Mouse (Mus musculus) heart, embryonic 14.5 days (tissue): ENCODE results near the gene Atf6. TPM values are rescaled to one million over a fixed set of nuclear protein-coding genes. Genes with fewer than 3 reads are reported as not detected.

Experiments
- ATAC-seq: fragments of 200-750 bp; cut with Nextera tagmentation; 2 replicates; pipeline ENCODE4 v1.8.0; 2017; ENCODE audit warnings: low read depth, moderate TSS enrichment; ENCODE audit not compliant: insufficient number of reproducible peaks, insufficient read depth, low FRiP score
- H3K27ac ChIP-seq, 2 experiments: fragments of 200-500 bp in 1 of 2; fragments of 300-500 bp in 1 of 2; sonication (generic) in 1 of 2; replicated peaks in 1 of 2; 2 replicates each; pipeline ENCODE4 v1.5.1; 2012 to 2014; ENCODE audit warnings: low read depth in 2 of 2, low read length in 2 of 2, control low read depth in 1 of 2, mild to moderate bottlenecking in 1 of 2, mixed read lengths in 1 of 2; ENCODE audit not compliant: control insufficient read depth in 1 of 2, insufficient read depth in 1 of 2
- H3K27me3 ChIP-seq: fragments of 300-500 bp; sonication (generic); 2 replicates; pipeline ENCODE4 v1.6.1; 2014; ENCODE audit warnings: mild to moderate bottlenecking, low read length, control low read depth; ENCODE audit not compliant: control insufficient read depth, insufficient read depth
- H3K36me3 ChIP-seq: fragments of 300-500 bp; sonication (generic); 2 replicates; pipeline ENCODE4 v1.6.1; 2014; ENCODE audit warnings: mild to moderate bottlenecking, control low read depth, low read length, mixed read lengths; ENCODE audit not compliant: control insufficient read depth, insufficient read depth
- H3K4me1 ChIP-seq, 2 experiments: fragments of 200-500 bp in 1 of 2; fragments of 300-500 bp in 1 of 2; sonication (generic) in 1 of 2; 2 replicates each; pipeline ENCODE4 v1.6.1; 2012 to 2014; ENCODE audit warnings: low read length in 2 of 2, control low read depth in 1 of 2, mixed read lengths in 1 of 2; ENCODE audit not compliant: control insufficient read depth in 2 of 2, insufficient read depth in 2 of 2
- H3K4me2 ChIP-seq: fragments of 300-500 bp; sonication (generic); 2 replicates; pipeline ENCODE4 v1.6.1; 2014; ENCODE audit warnings: mild to moderate bottlenecking, low read length
- H3K4me3 ChIP-seq, 2 experiments: fragments of 200-500 bp in 1 of 2; fragments of 300-500 bp in 1 of 2; sonication (generic) in 1 of 2; 2 replicates each; pipeline ENCODE4 v1.5.1; 2012 to 2014; ENCODE audit warnings: low read length in 2 of 2, mild to moderate bottlenecking in 2 of 2, control low read depth in 1 of 2, low read depth in 1 of 2, moderate library complexity in 1 of 2; ENCODE audit not compliant: control insufficient read depth in 1 of 2, insufficient read depth in 1 of 2
- H3K9ac ChIP-seq: fragments of 300-500 bp; sonication (generic); 2 replicates; pipeline ENCODE4 v1.6.1; 2014; ENCODE audit warnings: mild to moderate bottlenecking, low read length
- H3K9me3 ChIP-seq: fragments of 300-500 bp; sonication (generic); 2 replicates; pipeline ENCODE4 v1.6.1; 2016; ENCODE audit warnings: low read length, control low read depth; ENCODE audit not compliant: control insufficient read depth
- WGBS: fragments of 180-500 bp; shearing (Covaris S2); extraction: QIAGEN DNeasy Blood & Tissue Kit; methylation state at CpG from one replicate; pipeline ENCODE4 v1.1.7; 2014; 5-methylcytosine and 5-hydroxymethylcytosine counted together
- polyA plus RNA-seq: library from polyadenylated mRNA; unstranded; fragments of >200 nt; fragmentation: Nextera tagmentation; extraction: Ambion mirVana; gene quantifications from 2 replicates; pipeline ENCODE4 v1.2.1, GENCODE M21; 2014

Atf6 gene
- polyA plus RNA-seq, 1 experiment from 2014 or later, result 14.4 TPM

DNA sequence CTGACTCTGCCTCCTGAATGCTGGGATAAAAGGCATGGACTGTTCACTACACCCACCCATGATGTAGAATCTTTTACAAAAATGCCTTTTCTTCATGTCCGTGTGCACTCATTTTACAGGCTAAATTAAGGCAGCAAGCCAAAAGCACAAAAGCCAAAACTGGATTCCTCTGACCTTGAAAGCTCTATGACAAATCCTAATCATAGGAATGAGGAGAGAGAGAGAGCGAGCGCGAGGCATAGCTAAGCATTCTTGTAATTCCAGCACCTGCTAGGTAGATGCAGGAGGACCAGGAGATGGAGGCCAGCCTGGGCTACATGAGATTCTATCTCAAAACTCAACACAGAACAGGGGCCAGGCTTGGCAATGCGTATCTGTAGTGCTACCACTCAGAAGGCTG lies 9.3 kb upstream of the Atf6 start:
- no peaks in the 10 kb centered on the region; a peak in 1 of 4 replicates for H3K4me1 ChIP-seq
- WGBS, result 40% methylated on average over 5 of the region's 5 CpGs
- H3K36me3 ChIP-seq, result peaks cover 74% of the 10 kb centered on the region
- H3K27me3 ChIP-seq, result no peaks in the 10 kb centered on the region
- H3K27ac ChIP-seq, result 0 out of 4 replicates have a peak overlapping the region, but pooled peaks of 1 of the 2 experiments have one; percentile 14
- H3K9me3 ChIP-seq, result no peaks in the 10 kb centered on the region
- ATAC-seq, result no peak
- H3K9ac ChIP-seq, result no peak overlapping the region
- no peak overlapping the region for H3K4me2 ChIP-seq
- no peak overlapping the region for H3K4me3 ChIP-seq

DNA sequence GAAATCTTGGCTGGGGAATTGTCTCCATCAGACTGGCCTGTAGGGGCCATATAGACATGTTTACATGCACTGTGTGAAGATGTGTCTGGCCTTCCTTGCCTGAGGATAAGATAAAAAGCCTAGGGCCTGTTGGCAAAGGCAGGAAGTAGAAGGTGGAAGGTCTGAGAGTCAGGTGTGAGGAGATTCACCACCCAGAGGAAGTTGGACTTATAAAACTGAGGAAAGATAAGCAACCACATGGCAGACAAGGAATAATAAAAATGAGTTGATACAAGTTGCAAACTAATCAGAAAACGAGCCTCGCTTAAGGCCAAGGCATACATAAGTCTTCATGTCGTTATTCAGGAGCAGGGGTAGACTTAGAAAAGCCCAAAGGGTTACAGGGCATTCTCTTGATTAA lies 8.1 kb upstream of the Atf6 start:
- H3K9ac ChIP-seq, result no peak overlapping the region
- no peak overlapping the region for H3K4me2 ChIP-seq
- WGBS, result 84% methylated on average over 3 of the region's 3 CpGs
- H3K36me3 ChIP-seq, result peaks cover 72% of the 10 kb centered on the region
- ATAC-seq, result no peak
- H3K4me3 ChIP-seq, result no peak overlapping the region
- H3K27ac ChIP-seq, result no peak overlapping the region
- no peaks in the 10 kb centered on the region; a peak in 1 of 4 replicates for H3K4me1 ChIP-seq
- H3K27me3 ChIP-seq, result no peaks in the 10 kb centered on the region
- no peaks in the 10 kb centered on the region for H3K9me3 ChIP-seq

DNA sequence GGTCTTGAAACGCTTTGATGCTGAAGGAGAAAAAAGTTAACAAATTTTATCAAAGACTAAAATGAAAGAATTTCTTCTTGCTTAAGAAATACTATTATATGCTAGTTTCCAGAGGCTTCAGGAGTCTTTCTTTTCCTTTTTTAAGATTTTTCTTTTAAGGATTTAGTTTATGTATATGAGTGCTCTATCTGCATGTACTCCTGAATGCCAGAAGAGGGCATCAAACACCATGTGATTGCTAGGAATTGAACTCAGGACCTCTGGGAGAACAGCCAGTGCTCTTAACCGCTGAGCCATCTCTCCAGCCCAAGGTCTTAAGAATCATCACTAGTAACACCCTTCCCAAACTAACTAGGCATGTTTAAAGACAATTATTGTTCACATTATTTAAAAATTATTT lies 4.4 kb upstream of the Atf6 start:
- WGBS, result 95% methylated on average over 2 of the region's 2 CpGs

DNA sequence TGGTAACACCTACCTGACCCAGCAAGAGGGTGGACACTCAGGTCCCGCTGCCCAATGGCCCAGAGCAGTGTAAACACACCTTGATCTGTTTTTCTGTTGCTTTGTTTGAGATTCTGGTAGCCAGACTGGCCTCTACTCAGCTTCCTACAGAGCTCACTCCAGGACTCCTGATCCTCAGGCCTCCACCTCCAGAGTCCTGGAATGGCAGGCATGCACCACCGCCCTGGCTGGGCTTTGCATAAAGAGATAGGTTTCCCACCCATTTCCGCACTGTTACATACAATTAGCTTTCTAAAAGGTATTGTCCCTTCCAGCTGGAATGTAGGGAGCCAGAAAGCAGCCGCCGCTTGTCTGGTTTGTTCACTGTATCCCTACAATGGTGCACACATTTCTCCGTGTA lies 3.8 kb upstream of the Atf6 start:
- H3K9me3 ChIP-seq, result no peaks in the 10 kb centered on the region
- H3K4me3 ChIP-seq, result no peak overlapping the region
- H3K4me1 ChIP-seq, result peaks cover 0 to 6% of the 10 kb centered on the region in 2 experiments; a peak in 2 of 4 replicates
- no peak overlapping the region for H3K27ac ChIP-seq
- WGBS, result 82% methylated on average over 6 of the region's 6 CpGs
- no peak overlapping the region for H3K9ac ChIP-seq
- peaks cover 40% of the 10 kb centered on the region for H3K36me3 ChIP-seq
- no peak for ATAC-seq
- H3K27me3 ChIP-seq, result no peaks in the 10 kb centered on the region
- H3K4me2 ChIP-seq, result no peak overlapping the region

More for the DNA sequence above, 4.4 kb upstream of the Atf6 start:
- Histone ChIP-seq H3K27me3 (no peaks in the 10 kb centered on the region), H3K4me3 (no peak overlapping the region), H3K36me3 (peaks cover 46% of the 10 kb centered on the region), H3K9me3 (no peaks in the 10 kb centered on the region), H3K4me1 (peaks cover 0 to under 1% of the 10 kb centered on the region in 2 experiments; a peak in 2 of 4 replicates), H3K27ac (no peak overlapping the region), H3K4me2 (no peak overlapping the region), H3K9ac (no peak overlapping the region)
- ATAC-seq, result no peak

DNA sequence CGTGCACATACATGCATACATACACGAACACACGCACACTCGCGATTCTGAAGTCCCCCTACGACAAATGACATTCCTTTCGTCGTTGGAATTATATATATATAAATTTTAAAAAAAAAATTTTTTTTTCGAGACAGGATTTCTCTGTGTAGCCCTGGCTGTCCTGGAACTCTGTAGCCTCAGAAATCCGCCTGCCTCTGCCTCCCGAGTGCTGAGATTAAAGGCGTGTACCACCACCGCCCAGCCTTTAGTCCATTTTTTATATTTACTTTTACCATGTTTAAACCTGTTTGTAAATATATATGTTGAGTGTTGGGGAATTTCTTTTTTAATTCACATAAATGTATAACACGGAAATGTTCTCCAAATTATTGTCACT lies 1.3 kb upstream of the Atf6 start:
- 16% methylated on average over 14 of the region's 14 CpGs for WGBS
- no peak for ATAC-seq
- no peak overlapping the region for H3K27ac ChIP-seq

DNA sequence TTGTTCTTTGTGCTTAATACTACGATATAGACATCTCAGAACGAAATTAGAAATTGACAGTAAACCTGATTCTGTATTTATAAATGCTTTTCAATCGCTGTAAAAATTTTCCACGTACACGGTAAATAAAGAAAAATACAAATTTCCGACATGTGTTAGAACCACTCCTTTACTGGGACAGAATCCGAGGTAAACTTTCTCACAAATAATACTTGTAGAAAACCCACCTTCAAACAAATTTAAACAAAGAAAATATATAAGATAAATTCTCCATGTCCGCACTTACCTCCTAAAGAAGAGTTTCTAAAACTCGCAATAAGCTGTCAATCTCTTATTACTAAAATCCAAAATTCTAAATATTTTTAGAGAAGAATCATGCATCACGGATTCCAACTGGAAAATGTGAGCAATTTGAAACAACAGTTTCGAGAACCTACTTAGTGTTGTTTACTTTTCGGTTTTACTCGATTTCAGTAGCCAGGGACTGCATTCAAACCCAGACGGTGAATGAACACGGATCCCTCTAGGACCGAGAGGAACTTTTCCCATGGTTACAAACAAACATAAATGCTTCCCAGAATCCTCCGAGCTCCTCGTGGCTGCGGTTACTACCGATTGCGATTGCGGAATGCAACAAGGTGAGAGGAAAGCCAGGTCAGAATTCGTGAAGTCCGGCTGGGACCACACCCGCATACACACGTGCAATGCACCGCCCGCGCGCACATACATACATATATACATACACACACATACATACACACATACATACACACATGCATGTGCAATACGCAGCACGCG lies 735 bp upstream of the Atf6 start:
- Histone ChIP-seq H3K4me2 (peak overlapping the region; percentile 93), H3K27ac (peak overlapping the region in 1 of 2 experiments; percentile 86; a peak in 2 of 4 replicates), H3K9me3 (no peaks in the 10 kb centered on the region), H3K36me3 (peaks cover 11% of the 10 kb centered on the region), H3K4me3 (peak overlapping the region; percentile 89 to 97), H3K27me3 (no peaks in the 10 kb centered on the region), H3K9ac (peak overlapping the region; percentile 91), H3K4me1 (peaks cover 2 to 17% of the 10 kb centered on the region in 2 experiments; a peak in 3 of 4 replicates)
- peak; percentile 62; the same call in 1 of the 2 replicates for ATAC-seq
- under 1% methylated on average over 33 of the region's 33 CpGs for WGBS

More for the DNA sequence above, 1.3 kb upstream of the Atf6 start:
- Histone ChIP-seq H3K27me3 (no peaks in the 10 kb centered on the region), H3K36me3 (peaks cover 16% of the 10 kb centered on the region), H3K9ac (peak overlapping the region; percentile 91), H3K4me1 (peaks cover 2 to 17% of the 10 kb centered on the region in 2 experiments; a peak in 3 of 4 replicates), H3K4me3 (peak overlapping the region; percentile 55 to 89), H3K4me2 (peak overlapping the region; percentile 93), H3K9me3 (no peaks in the 10 kb centered on the region)

DNA sequence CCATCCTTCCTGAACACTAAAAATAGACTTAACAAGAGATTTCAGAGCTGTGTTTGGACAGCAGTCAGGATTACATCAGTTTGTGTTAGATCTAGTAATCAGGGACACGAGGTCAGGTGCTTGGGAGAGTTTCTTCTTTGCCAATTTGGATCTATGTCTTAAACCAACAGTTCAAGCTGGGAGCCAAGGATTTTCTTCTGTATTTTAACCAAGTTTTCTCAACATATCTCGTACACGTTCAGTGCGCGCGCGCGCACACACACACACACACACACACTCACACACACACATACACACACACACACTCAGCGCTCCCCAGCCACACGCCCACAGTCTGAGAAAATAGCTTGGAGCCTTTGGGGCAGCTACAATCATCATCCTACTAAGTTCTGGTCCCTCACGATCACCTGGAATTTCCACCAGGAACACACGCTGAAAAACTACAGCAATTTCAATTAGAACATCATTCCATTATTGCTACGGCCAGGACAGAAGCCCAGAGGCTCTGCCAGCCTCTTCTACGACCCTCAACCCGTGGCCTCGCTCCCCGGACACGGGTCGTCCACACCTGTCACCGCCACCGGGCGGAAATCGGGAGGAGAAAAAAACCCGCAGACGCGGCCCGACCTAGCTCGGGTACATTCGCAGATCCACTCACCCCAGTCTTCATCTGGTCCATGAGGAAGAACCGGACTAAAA lies 430 bp downstream of the Atf6 start:
- Histone ChIP-seq H3K9me3 (no peaks in the 10 kb centered on the region), H3K4me3 (peak overlapping the region; percentile 89 to 97), H3K27me3 (no peaks in the 10 kb centered on the region), H3K36me3 (peaks cover 8% of the 10 kb centered on the region; the same call in 1 of the 2 replicates), H3K27ac (peak overlapping the region; percentile 81 to 86), H3K4me1 (peaks cover 3 to 24% of the 10 kb centered on the region in 2 experiments), H3K4me2 (peak overlapping the region; percentile 93), H3K9ac (peak overlapping the region; percentile 91)
- ATAC-seq, result 0 out of 2 replicates have a peak, but pooled peaks have one; percentile 15
- under 1% methylated on average over 30 of the region's 30 CpGs for WGBS
